Mouse (Mus musculus): ENCODE measurements around the gene Dbndd2. TPM values are rescaled to one million over a fixed set of nuclear protein-coding genes. Genes with fewer than 3 reads are reported as not detected.

The Dbndd2 gene
- total and polyA plus RNA-seq, 2 experiments, result 8.1 to 9.5 TPM

DNA sequence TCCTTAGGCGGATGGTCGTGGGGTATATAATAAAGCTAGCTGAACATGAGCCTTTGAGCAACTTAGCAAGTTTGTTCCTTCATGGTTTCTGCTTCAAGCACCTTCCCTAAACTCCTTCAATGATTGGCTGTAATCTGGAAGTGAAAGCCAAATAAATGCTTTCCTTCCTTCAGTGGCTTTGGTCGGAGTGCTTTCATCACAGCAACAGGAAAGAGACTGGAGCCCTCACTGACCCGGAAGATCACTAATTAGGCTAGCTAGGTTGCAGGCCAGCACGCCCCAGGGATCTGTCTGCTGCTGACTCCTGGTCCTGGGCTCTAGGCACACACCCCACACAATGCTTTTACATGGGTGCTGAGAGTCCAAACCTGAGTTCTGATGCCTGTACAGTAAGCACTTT lies 42.7 kb downstream of the Dbndd2 start:
- no peak overlapping the region for H3K4me3 ChIP-seq (ENCODE audit: insufficient read depth, low read depth, low read length)
- no peak overlapping the region for H3K27ac ChIP-seq (replicated peaks; ENCODE audit: insufficient read depth, low read depth, low read length)
- no peak for DNase-seq (ENCODE audit: extremely low read depth, low read depth, low spot score)
- no peaks in the 10 kb centered on the region for H3K27me3 ChIP-seq (ENCODE audit: control insufficient read depth, insufficient read depth, low read length)
- no peaks in the 10 kb centered on the region for H3K36me3 ChIP-seq (ENCODE audit: control insufficient read depth, insufficient read depth, low read length)
- H3K9ac ChIP-seq (ENCODE audit: low read depth, low read length), result no peak overlapping the region
- H3K79me2 ChIP-seq (ENCODE audit: control insufficient read depth, insufficient read depth, low read length), result no peaks in the 10 kb centered on the region
- no peaks in the 10 kb centered on the region for H3K4me1 ChIP-seq (ENCODE audit: control insufficient read depth, insufficient read depth, low read length)
- WGBS, result 58% methylated on average over 5 of the region's 5 CpGs
- no peak for TF ChIP-seq POLR2A (IDR thresholded peaks at IDR 0.05; ENCODE audit: extremely low read depth, insufficient read depth, low read length)
- no peak for TF ChIP-seq CTCF (IDR thresholded peaks at IDR 0.05; ENCODE audit: low read depth, low read length)

GRCm38 (mm10) chr2:164531169-164531568 lies 45.3 kb downstream of the Dbndd2 start:
- Histone ChIP-seq H3K36me3 (ENCODE audit: control insufficient read depth, insufficient read depth, low read length) (no peaks in the 10 kb centered on the region), H3K27me3 (ENCODE audit: control insufficient read depth, insufficient read depth, low read length) (no peaks in the 10 kb centered on the region), H3K4me3 (ENCODE audit: insufficient read depth, low read depth, low read length) (no peak overlapping the region), H3K79me2 (ENCODE audit: control insufficient read depth, insufficient read depth, low read length) (no peaks in the 10 kb centered on the region), H3K27ac (replicated peaks; ENCODE audit: insufficient read depth, low read depth, low read length) (no peak overlapping the region), H3K4me1 (ENCODE audit: control insufficient read depth, insufficient read depth, low read length) (no peaks in the 10 kb centered on the region), H3K9ac (ENCODE audit: low read depth, low read length) (no peak overlapping the region)
- TF ChIP-seq CTCF (IDR thresholded peaks at IDR 0.05; ENCODE audit: low read depth, low read length) (peak; percentile 64; the same call in 1 of the 2 replicates), POLR2A (IDR thresholded peaks at IDR 0.05; ENCODE audit: extremely low read depth, insufficient read depth, low read length) (no peak)
- DNase-seq (ENCODE audit: extremely low read depth, low read depth, low spot score), result peak; percentile 36
- WGBS, result 6% methylated on average over 3 of the region's 3 CpGs

- Histone ChIP-seq H3K27ac (replicated peaks; ENCODE audit: insufficient read depth, low read depth, low read length) (no peak overlapping the region), H3K4me3 (ENCODE audit: insufficient read depth, low read depth, low read length) (no peak overlapping the region), H3K36me3 (ENCODE audit: control insufficient read depth, insufficient read depth, low read length) (no peaks in the 10 kb centered on the region), H3K27me3 (ENCODE audit: control insufficient read depth, insufficient read depth, low read length) (no peaks in the 10 kb centered on the region), H3K79me2 (ENCODE audit: control insufficient read depth, insufficient read depth, low read length) (no peaks in the 10 kb centered on the region), H3K9ac (ENCODE audit: low read depth, low read length) (no peak overlapping the region), H3K4me1 (ENCODE audit: control insufficient read depth, insufficient read depth, low read length) (no peaks in the 10 kb centered on the region)
- DNase-seq (ENCODE audit: extremely low read depth, low read depth, low spot score), result no peak
- 85% methylated on average over 10 of the region's 10 CpGs for WGBS
- TF ChIP-seq CTCF (IDR thresholded peaks at IDR 0.05; ENCODE audit: low read depth, low read length) (no peak), POLR2A (IDR thresholded peaks at IDR 0.05; ENCODE audit: extremely low read depth, insufficient read depth, low read length) (no peak)
Measured at GRCm38 (mm10) chr2:164534315-164534714, 48.4 kb downstream of the Dbndd2 start.

- Histone ChIP-seq H3K27me3 (ENCODE audit: control insufficient read depth, insufficient read depth, low read length) (peaks cover 5% of the 10 kb centered on the region; the same call in 1 of the 2 replicates), H3K4me1 (ENCODE audit: control insufficient read depth, insufficient read depth, low read length) (no peaks in the 10 kb centered on the region), H3K36me3 (ENCODE audit: control insufficient read depth, insufficient read depth, low read length) (no peaks in the 10 kb centered on the region), H3K4me3 (ENCODE audit: insufficient read depth, low read depth, low read length) (no peak overlapping the region), H3K9ac (ENCODE audit: low read depth, low read length) (no peak overlapping the region), H3K27ac (replicated peaks; ENCODE audit: insufficient read depth, low read depth, low read length) (no peak overlapping the region), H3K79me2 (ENCODE audit: control insufficient read depth, insufficient read depth, low read length) (no peaks in the 10 kb centered on the region)
- DNase-seq (ENCODE audit: extremely low read depth, low read depth, low spot score), result no peak
- WGBS, result 79% methylated on average over 4 of the region's 4 CpGs
- no peak for TF ChIP-seq CTCF (IDR thresholded peaks at IDR 0.05; ENCODE audit: low read depth, low read length)
- no peak for TF ChIP-seq POLR2A (IDR thresholded peaks at IDR 0.05; ENCODE audit: extremely low read depth, insufficient read depth, low read length)
Measured at GRCm38 (mm10) chr2:164537003-164537402, 51.1 kb downstream of the Dbndd2 start.

DNA sequence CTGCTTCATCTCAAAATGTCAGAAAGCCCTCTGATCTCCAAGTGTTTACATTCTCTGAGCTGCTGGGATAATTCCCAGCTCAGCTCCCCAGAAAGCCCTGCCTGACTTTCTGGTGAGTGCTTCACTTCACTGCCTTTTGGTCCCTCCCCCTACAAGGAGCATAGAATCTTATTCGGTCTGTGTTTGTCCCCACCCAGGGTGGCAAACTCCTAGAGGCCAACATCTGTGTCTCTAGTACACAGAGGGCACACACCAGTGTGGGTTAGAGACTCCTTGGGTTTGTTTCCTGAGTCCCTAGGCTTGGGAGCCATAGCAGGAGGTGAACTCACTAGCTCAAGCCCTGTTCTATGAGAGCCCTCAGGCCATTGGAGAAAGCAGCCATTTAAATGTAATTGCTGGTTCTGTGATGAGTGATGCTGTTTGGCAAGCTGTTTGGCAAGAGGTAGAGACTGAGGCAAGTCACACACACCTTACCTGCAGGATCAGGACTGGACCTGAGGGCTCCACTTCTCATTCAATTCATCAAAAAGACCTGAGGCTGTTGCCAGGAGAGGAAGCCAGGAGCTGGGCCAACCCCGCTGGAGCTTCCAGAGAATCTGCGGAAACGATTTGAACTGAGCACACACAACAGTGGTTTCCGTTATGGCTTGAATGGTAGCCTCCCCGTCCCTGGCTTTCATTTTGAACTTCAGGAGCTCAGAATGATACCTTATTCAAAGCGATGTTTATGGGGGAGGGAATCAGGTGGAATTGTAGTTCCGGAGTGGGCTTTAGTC lies 54.9 kb downstream of the Dbndd2 start:
- no peak overlapping the region for H3K9ac ChIP-seq (ENCODE audit: low read depth, low read length)
- WGBS, result 29% methylated on average over 8 of the region's 8 CpGs
- H3K27me3 ChIP-seq (ENCODE audit: control insufficient read depth, insufficient read depth, low read length), result peaks cover 5% of the 10 kb centered on the region; the same call in 1 of the 2 replicates
- H3K4me3 ChIP-seq (ENCODE audit: insufficient read depth, low read depth, low read length), result no peak overlapping the region
- TF ChIP-seq POLR2A (IDR thresholded peaks at IDR 0.05; ENCODE audit: extremely low read depth, insufficient read depth, low read length) (no peak), CTCF (IDR thresholded peaks at IDR 0.05; ENCODE audit: low read depth, low read length) (no peak)
- no peaks in the 10 kb centered on the region for H3K79me2 ChIP-seq (ENCODE audit: control insufficient read depth, insufficient read depth, low read length)
- no peak overlapping the region for H3K27ac ChIP-seq (replicated peaks; ENCODE audit: insufficient read depth, low read depth, low read length)
- no peaks in the 10 kb centered on the region for H3K36me3 ChIP-seq (ENCODE audit: control insufficient read depth, insufficient read depth, low read length)
- no peaks in the 10 kb centered on the region for H3K4me1 ChIP-seq (ENCODE audit: control insufficient read depth, insufficient read depth, low read length)
- DNase-seq (ENCODE audit: extremely low read depth, low read depth, low spot score), result no peak

GRCm38 (mm10) chr2:164542132-164542531 lies 56.2 kb downstream of the Dbndd2 start:
- no peaks in the 10 kb centered on the region for H3K36me3 ChIP-seq (ENCODE audit: control insufficient read depth, insufficient read depth, low read length)
- no peak for TF ChIP-seq POLR2A (IDR thresholded peaks at IDR 0.05; ENCODE audit: extremely low read depth, insufficient read depth, low read length)
- TF ChIP-seq CTCF (IDR thresholded peaks at IDR 0.05; ENCODE audit: low read depth, low read length), result no peak
- no peaks in the 10 kb centered on the region for H3K79me2 ChIP-seq (ENCODE audit: control insufficient read depth, insufficient read depth, low read length)
- no peak overlapping the region for H3K9ac ChIP-seq (ENCODE audit: low read depth, low read length)
- no peak for DNase-seq (ENCODE audit: extremely low read depth, low read depth, low spot score)
- H3K27ac ChIP-seq (replicated peaks; ENCODE audit: insufficient read depth, low read depth, low read length), result no peak overlapping the region
- no peaks in the 10 kb centered on the region for H3K4me1 ChIP-seq (ENCODE audit: control insufficient read depth, insufficient read depth, low read length)
- no peak overlapping the region for H3K4me3 ChIP-seq (ENCODE audit: insufficient read depth, low read depth, low read length)
- peaks cover 5% of the 10 kb centered on the region; the same call in 1 of the 2 replicates for H3K27me3 ChIP-seq (ENCODE audit: control insufficient read depth, insufficient read depth, low read length)
- 67% methylated on average over 5 of the region's 5 CpGs for WGBS

All from liver, adult 2 months (tissue).